In the genomic region with DNA sequence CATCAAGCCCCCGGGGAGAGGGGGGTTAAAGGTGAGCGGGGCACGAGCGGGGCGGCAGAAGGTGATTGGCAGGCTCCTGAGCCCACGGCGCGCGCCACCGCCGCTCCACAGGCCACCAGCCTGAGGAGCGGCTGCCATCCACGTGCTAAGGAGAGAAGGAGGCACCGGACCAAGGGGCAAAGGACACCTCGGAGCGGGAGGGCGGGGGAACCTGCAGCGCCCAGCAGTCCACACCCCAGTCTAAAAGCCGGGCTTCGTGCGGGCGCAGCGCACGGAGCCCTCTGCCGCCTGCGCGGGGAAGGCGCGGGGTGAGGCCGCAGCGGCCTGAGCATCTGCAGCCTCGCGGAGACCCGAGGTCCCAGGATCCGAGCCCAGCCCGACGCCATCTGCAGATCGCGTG, we compare ENCODE assay signal across 9 mouse cellular contexts. TPM values are rescaled to one million over a fixed set of nuclear protein-coding genes. Genes with fewer than 3 reads are reported as not detected.
DNase-seq lines count a peak whose midpoint lies in the region; ATAC-seq lines count a peak whose summit lies in the region.
"Had no signal": no experiment of that assay in that cellular context is flagged by ENCODE, and none has a peak within 500 bp of the region (broad histone marks: within the 10 kb centered on the region; RNA-seq: fewer than 3 reads in every experiment).

A gene (plus strand): TSS at position 238 of the 400 bp plus-strand sequence.

- peak within 1 kb of the TSS; percentile 50 for H3K4me2 ChIP-seq in embryonic facial prominence, embryonic 12.5 days (replicated peaks)
- peak within 1 kb of the TSS; percentile 49 for H3K4me2 ChIP-seq in heart, embryonic 15.5 days
- H3K4me2 ChIP-seq in stomach, embryonic 16.5 days (ENCODE audit: low read depth, low read length) = peak within 1 kb of the TSS; percentile 38

- no peaks in the 10 kb centered on the region for H3K9me3 ChIP-seq in embryonic facial prominence, embryonic 12.5 days
- H3K9me3 ChIP-seq in heart, embryonic 15.5 days (replicated peaks) = no peaks in the 10 kb centered on the region
- H3K9me3 ChIP-seq in stomach, embryonic 16.5 days (replicated peaks; ENCODE audit: control insufficient read depth, low read length) = no peaks in the 10 kb centered on the region

- no peak for DNase-seq in adrenal gland, adult 8-10 months
- peak; percentile 58 to 78 for DNase-seq in kidney, postnatal 4 days
- no peak for DNase-seq in left cerebral cortex, postnatal 14 days (ENCODE audit: low spot score in 2 of 2)
- no peak for DNase-seq in adipocyte (ENCODE audit: low spot score)
- no peak for DNase-seq in cerebellum, adult 11 months

- no peak for ATAC-seq in embryonic facial prominence, embryonic 12.5 days (ENCODE audit: insufficient number of reproducible peaks, insufficient read depth, low FRiP score, low TSS enrichment)
- ATAC-seq in heart, embryonic 15.5 days (replicated peaks; ENCODE audit: insufficient number of reproducible peaks, insufficient read depth, low FRiP score, low read depth) = no peak
- peak; percentile 50; the same call in 1 of the 2 replicates for ATAC-seq in stomach, embryonic 16.5 days (ENCODE audit: insufficient read depth, low FRiP score)

- H3K27ac ChIP-seq in embryonic facial prominence, embryonic 12.5 days = no peak within 1 kb of the TSS
- H3K27ac ChIP-seq in heart, embryonic 15.5 days = no peak within 1 kb of the TSS
- no peak within 1 kb of the TSS for H3K27ac ChIP-seq in stomach, embryonic 16.5 days (ENCODE audit: low read length)

- 3% methylated on average over 37 of the region's 39 CpGs for WGBS in embryonic facial prominence, embryonic 12.5 days
- WGBS in heart, embryonic 15.5 days = 3% methylated on average over 38 of the region's 39 CpGs
- WGBS in stomach, embryonic 16.5 days = 2% methylated on average over 39 of the region's 39 CpGs

- intact Hi-C loops in left cerebral cortex, postnatal 14 days (cut with DNase I) = no loop called here

- peaks cover 40% of the 10 kb centered on the region for H3K27me3 ChIP-seq in embryonic facial prominence, embryonic 12.5 days
- peaks cover 78% of the 10 kb centered on the region for H3K27me3 ChIP-seq in heart, embryonic 15.5 days
- H3K27me3 ChIP-seq in stomach, embryonic 16.5 days (ENCODE audit: control insufficient read depth, insufficient read depth, low read length) = peaks cover 37% of the 10 kb centered on the region

- 0 out of 2 replicates have a peak, but pooled peaks cover 14% of the 10 kb centered on the region for H3K4me1 ChIP-seq in embryonic facial prominence, embryonic 12.5 days
- peaks cover 5% of the 10 kb centered on the region; the same call in 1 of the 2 replicates for H3K4me1 ChIP-seq in heart, embryonic 15.5 days (replicated peaks)
- H3K4me1 ChIP-seq in stomach, embryonic 16.5 days (ENCODE audit: control insufficient read depth, insufficient read depth, low read length) = no peaks in the 10 kb centered on the region

- H3K4me3 ChIP-seq in embryonic facial prominence, embryonic 12.5 days = peak within 1 kb of the TSS; percentile 26
- peak within 1 kb of the TSS; percentile 23 for H3K4me3 ChIP-seq in heart, embryonic 15.5 days
- H3K4me3 ChIP-seq in stomach, embryonic 16.5 days (replicated peaks; ENCODE audit: low read length) = peak within 1 kb of the TSS; percentile 12; the same call in 1 of the 2 replicates
- H3K4me3 ChIP-seq: myocyte had no signal

- peak within 1 kb of the TSS; percentile 29; the same call in 1 of the 2 replicates for H3K9ac ChIP-seq in embryonic facial prominence, embryonic 12.5 days
- no peak within 1 kb of the TSS for H3K9ac ChIP-seq in heart, embryonic 15.5 days
- 0 out of 2 replicates have a peak within 1 kb of the TSS, but pooled peaks have one; percentile 35 for H3K9ac ChIP-seq in stomach, embryonic 16.5 days (ENCODE audit: low read length)

- no peaks in the 10 kb centered on the region for H3K36me3 ChIP-seq in embryonic facial prominence, embryonic 12.5 days
- H3K36me3 ChIP-seq in heart, embryonic 15.5 days = no peaks in the 10 kb centered on the region
- no peaks in the 10 kb centered on the region for H3K36me3 ChIP-seq in stomach, embryonic 16.5 days (ENCODE audit: control insufficient read depth, insufficient read depth, low read length)

RNA-seq across cellular contexts. Expression of the gene that starts here (rescaled TPM):
- total RNA-seq in adrenal gland, adult 8-10 months (2022) = 10 to 100 TPM; 33.6 to 42.9 (median 37.8) TPM
- 3.3 and 3.8 TPM in 2 replicates for polyA plus RNA-seq in embryonic facial prominence, embryonic 12.5 days (2016; fragmentation: Nextera tagmentation; extraction: Ambion mirVana)
- polyA plus RNA-seq in heart, embryonic 15.5 days (2015; fragmentation: Nextera tagmentation; extraction: Ambion mirVana) = 1.4 and 2.2 TPM in 2 replicates
- 3.8 and 4.7 TPM in 2 replicates for polyA plus RNA-seq in stomach, embryonic 16.5 days (2015; fragmentation: Nextera tagmentation; extraction: Ambion mirVana)
- total RNA-seq in left cerebral cortex, postnatal 14 days (2021) = 1 to 10 TPM; 4.0 to 4.5 TPM
- polyA plus RNA-seq: myocyte had no signal

Comparison
In these comparisons a context has a peak if more than half of its experiments do, and no peak if none do; other contexts are left out.
1. RNA of the gene that starts here (total RNA-seq): 33.6 to 42.9 TPM in adrenal gland, adult 8-10 months; 4.0 to 4.5 TPM in left cerebral cortex, postnatal 14 days; every median in the first group is over 4 times any median in the second.
2. DNase-seq: peak in kidney, postnatal 4 days (2 of 2); none in adrenal gland, adult 8-10 months (single experiment), left cerebral cortex, postnatal 14 days (0 of 2), adipocyte (single experiment) and cerebellum, adult 11 months (single experiment).
3. Peak in every context shown above with its lines, with median percentiles within 50 percentile points of each other: H3K4me2 ChIP-seq and H3K4me3 ChIP-seq.